Mouse (Mus musculus) stomach, embryonic 15.5 days (tissue): ENCODE measurements at regions not wholly inside any gene's neighbourhood (a gene's known extent, or its start where the extent isn't known, plus 50 kb on each side); places are given as distances from the start of the nearest gene placed in this dataset.

Source experiments
- ATAC-seq: fragments of 200-750 bp; cut with Nextera tagmentation; 2 replicates; pipeline ENCODE4 v1.8.0; 2017; ENCODE audit warnings: low read depth, moderate number of reproducible peaks, moderate TSS enrichment; ENCODE audit not compliant: insufficient read depth, low FRiP score
- H3K27ac ChIP-seq: fragments of 300-500 bp; sonication (generic); 2 replicates; pipeline ENCODE4 v1.5.1; 2015; ENCODE audit warnings: mild to moderate bottlenecking, inconsistent platforms
- H3K27me3 ChIP-seq: fragments of 300-500 bp; sonication (generic); replicated peaks from 2 replicates; pipeline ENCODE4 v1.6.1; 2015; ENCODE audit warnings: inconsistent platforms
- H3K36me3 ChIP-seq: fragments of 300-500 bp; sonication (generic); 2 replicates; pipeline ENCODE4 v1.6.1; 2015; ENCODE audit warnings: inconsistent platforms
- H3K4me1 ChIP-seq: fragments of 300-500 bp; sonication (generic); 2 replicates; pipeline ENCODE4 v1.6.1; 2015; ENCODE audit warnings: inconsistent platforms
- H3K4me2 ChIP-seq: fragments of 300-500 bp; sonication (generic); 2 replicates; pipeline ENCODE4 v1.6.1; 2015; ENCODE audit warnings: mild to moderate bottlenecking, inconsistent platforms
- H3K4me3 ChIP-seq: fragments of 300-500 bp; sonication (generic); replicated peaks from 2 replicates; pipeline ENCODE4 v1.5.1; 2015; ENCODE audit warnings: inconsistent platforms
- H3K9ac ChIP-seq: fragments of 300-500 bp; sonication (generic); 2 replicates; pipeline ENCODE4 v1.6.1; 2015; ENCODE audit warnings: inconsistent platforms
- H3K9me3 ChIP-seq: fragments of 300-500 bp; sonication (generic); 2 replicates; pipeline ENCODE4 v1.6.1; 2016; ENCODE audit warnings: inconsistent platforms
- WGBS: fragments of 180-500 bp; shearing (Covaris S2); methylation state at CpG from one replicate; pipeline ENCODE4 v1.1.7; 2015; 5-methylcytosine and 5-hydroxymethylcytosine counted together

- no peaks in the 10 kb centered on the region for H3K36me3 ChIP-seq
- 59% methylated on average over 5 of the region's 5 CpGs for WGBS
- no peak for ATAC-seq
- no peak overlapping the region for H3K4me3 ChIP-seq
- H3K27me3 ChIP-seq = no peaks in the 10 kb centered on the region
- no peak overlapping the region for H3K9ac ChIP-seq
- H3K4me1 ChIP-seq = no peaks in the 10 kb centered on the region
- H3K27ac ChIP-seq = no peak overlapping the region
- no peaks in the 10 kb centered on the region for H3K9me3 ChIP-seq
- no peak overlapping the region for H3K4me2 ChIP-seq
These were observed 122.3 kb upstream of the Tle3 start for GRCm38 (mm10) chr9:61249691-61250425.

- Histone ChIP-seq H3K4me2 (no peak overlapping the region), H3K27me3 (no peaks in the 10 kb centered on the region), H3K4me1 (no peaks in the 10 kb centered on the region), H3K36me3 (no peaks in the 10 kb centered on the region), H3K27ac (no peak overlapping the region), H3K9me3 (no peaks in the 10 kb centered on the region), H3K4me3 (no peak overlapping the region), H3K9ac (no peak overlapping the region)
- WGBS = 40% methylated on average over 6 of the region's 6 CpGs
- ATAC-seq = no peak
These were observed 120.6 kb upstream of the Tle3 start for GRCm38 (mm10) chr9:61251606-61252005.

DNA sequence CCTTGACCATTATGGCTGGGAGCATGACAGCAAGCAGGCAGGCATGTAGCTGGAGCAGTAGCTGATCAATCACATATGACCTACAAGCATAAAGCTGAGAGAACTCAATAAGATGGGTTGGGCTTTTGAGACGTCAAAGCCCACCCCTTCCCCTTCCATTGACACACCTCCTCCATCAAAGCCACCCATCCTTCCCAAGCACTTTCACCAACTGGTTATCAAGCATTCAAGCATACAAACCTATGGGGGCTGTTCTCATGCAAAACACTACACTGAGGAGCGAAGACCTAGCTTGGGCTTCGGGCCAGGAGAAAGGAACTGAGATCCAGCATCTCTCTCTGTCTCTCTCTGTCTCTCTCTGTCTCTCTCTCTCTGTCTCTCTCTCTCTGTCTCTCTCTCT, 118.4 kb upstream of the Tle3 start:
- ATAC-seq = no peak
- 71% methylated on average over 3 of the region's 3 CpGs for WGBS
- H3K9ac ChIP-seq = no peak overlapping the region
- H3K4me2 ChIP-seq = no peak overlapping the region
- no peaks in the 10 kb centered on the region for H3K27me3 ChIP-seq
- no peak overlapping the region for H3K4me3 ChIP-seq
- H3K4me1 ChIP-seq = no peaks in the 10 kb centered on the region
- H3K9me3 ChIP-seq = no peaks in the 10 kb centered on the region
- H3K27ac ChIP-seq = no peak overlapping the region
- H3K36me3 ChIP-seq = no peaks in the 10 kb centered on the region

GRCm38 (mm10) chr9:61257488-61257887, 114.7 kb upstream of the Tle3 start:
- H3K36me3 ChIP-seq = no peaks in the 10 kb centered on the region
- WGBS = 49% methylated on average over 4 of the region's 4 CpGs
- H3K9ac ChIP-seq = no peak overlapping the region
- H3K4me1 ChIP-seq = peaks cover 25% of the 10 kb centered on the region
- H3K4me3 ChIP-seq = no peak overlapping the region
- H3K27ac ChIP-seq = no peak overlapping the region
- no peak for ATAC-seq
- no peak overlapping the region for H3K4me2 ChIP-seq
- H3K27me3 ChIP-seq = no peaks in the 10 kb centered on the region
- H3K9me3 ChIP-seq = no peaks in the 10 kb centered on the region

DNA sequence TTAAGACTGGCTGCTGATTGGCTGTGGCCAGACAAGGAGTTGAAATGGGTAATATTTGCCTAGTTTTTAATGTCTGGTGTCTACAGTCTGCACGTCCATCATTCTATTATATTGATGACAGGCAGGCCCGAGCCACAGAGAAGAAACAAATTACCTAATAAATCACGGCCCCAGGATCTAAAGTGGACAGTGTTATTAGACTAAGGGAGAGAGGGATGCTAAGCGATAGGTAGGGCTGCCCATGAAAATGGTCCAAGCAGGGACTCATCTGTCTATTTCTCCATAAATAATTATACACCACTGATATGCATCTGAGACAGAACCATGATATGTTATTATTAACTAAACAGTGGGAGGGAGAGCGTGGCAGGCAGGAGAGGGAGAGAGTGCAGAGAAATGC, 114.1 kb upstream of the Tle3 start:
- no peak overlapping the region for H3K4me3 ChIP-seq
- no peaks in the 10 kb centered on the region for H3K27me3 ChIP-seq
- WGBS = 48% methylated on average over 5 of the region's 5 CpGs
- no peak for ATAC-seq
- H3K27ac ChIP-seq = no peak overlapping the region
- H3K4me2 ChIP-seq = no peak overlapping the region
- H3K36me3 ChIP-seq = no peaks in the 10 kb centered on the region
- no peaks in the 10 kb centered on the region for H3K9me3 ChIP-seq
- peaks cover 25% of the 10 kb centered on the region for H3K4me1 ChIP-seq
- no peak overlapping the region for H3K9ac ChIP-seq

DNA sequence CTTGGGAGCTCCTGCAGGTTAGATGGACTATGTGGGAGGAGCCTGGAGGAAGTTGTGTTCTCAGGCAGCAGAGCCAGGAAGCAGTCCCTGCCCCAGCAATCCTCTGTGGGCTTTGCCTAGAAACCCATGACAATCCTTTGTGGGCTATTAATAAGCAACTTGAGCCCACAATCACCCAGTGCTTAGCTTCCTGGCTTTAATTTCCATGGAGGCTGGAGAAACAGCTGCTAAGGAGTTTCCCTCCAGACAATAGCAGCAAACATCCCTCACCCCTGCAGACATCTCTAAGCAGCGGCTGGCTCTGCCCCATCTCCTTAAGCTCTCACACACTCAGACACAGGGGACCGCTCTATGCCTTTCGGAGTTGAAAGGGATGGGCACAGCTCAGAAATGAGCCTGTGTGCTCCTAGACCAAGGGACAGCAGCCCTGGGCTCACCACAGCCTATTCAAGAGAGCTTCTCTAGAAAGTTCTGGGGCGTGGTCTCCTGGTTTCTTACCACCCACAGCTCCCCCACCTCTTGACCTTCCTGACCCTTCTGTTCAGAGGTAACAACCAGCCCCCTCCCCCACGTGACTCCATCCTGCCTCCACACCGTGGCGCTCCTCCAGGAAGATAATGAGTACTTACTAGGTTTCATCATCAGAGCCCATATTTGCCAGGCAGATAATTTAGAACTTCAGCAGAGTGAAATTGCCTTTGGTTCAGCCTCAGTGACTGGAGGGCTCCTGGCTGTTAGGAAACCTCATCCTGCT, 112.6 kb upstream of the Tle3 start:
- no peak overlapping the region for H3K4me2 ChIP-seq
- 18% methylated on average over 7 of the region's 7 CpGs for WGBS
- H3K4me1 ChIP-seq = peaks cover 25% of the 10 kb centered on the region
- no peak overlapping the region for H3K4me3 ChIP-seq
- peak; percentile 27; the same call in 1 of the 2 replicates for ATAC-seq
- no peaks in the 10 kb centered on the region for H3K36me3 ChIP-seq
- H3K27ac ChIP-seq = no peak overlapping the region
- no peaks in the 10 kb centered on the region for H3K9me3 ChIP-seq
- H3K27me3 ChIP-seq = no peaks in the 10 kb centered on the region
- no peak overlapping the region for H3K9ac ChIP-seq

- H3K27ac ChIP-seq = no peak overlapping the region
- no peak overlapping the region for H3K4me2 ChIP-seq
- no peak overlapping the region for H3K9ac ChIP-seq
- no peaks in the 10 kb centered on the region for H3K27me3 ChIP-seq
- no peaks in the 10 kb centered on the region for H3K9me3 ChIP-seq
- ATAC-seq = peak; percentile 40; the same call in 1 of the 2 replicates
- WGBS = 38% methylated on average over 6 of the region's 6 CpGs
- peaks cover 25% of the 10 kb centered on the region for H3K4me1 ChIP-seq
- no peaks in the 10 kb centered on the region for H3K36me3 ChIP-seq
- no peak overlapping the region for H3K4me3 ChIP-seq
These were observed 110.9 kb upstream of the Tle3 start for GRCm38 (mm10) chr9:61261263-61261662.

GRCm38 (mm10) chr9:61261739-61262333, 110.3 kb upstream of the Tle3 start:
- Histone ChIP-seq H3K4me1 (peaks cover 25% of the 10 kb centered on the region), H3K4me3 (no peak overlapping the region), H3K4me2 (no peak overlapping the region), H3K27ac (no peak overlapping the region), H3K9ac (no peak overlapping the region), H3K27me3 (no peaks in the 10 kb centered on the region), H3K9me3 (no peaks in the 10 kb centered on the region), H3K36me3 (no peaks in the 10 kb centered on the region)
- WGBS = 22% methylated on average over 12 of the region's 12 CpGs
- ATAC-seq = no peak

DNA sequence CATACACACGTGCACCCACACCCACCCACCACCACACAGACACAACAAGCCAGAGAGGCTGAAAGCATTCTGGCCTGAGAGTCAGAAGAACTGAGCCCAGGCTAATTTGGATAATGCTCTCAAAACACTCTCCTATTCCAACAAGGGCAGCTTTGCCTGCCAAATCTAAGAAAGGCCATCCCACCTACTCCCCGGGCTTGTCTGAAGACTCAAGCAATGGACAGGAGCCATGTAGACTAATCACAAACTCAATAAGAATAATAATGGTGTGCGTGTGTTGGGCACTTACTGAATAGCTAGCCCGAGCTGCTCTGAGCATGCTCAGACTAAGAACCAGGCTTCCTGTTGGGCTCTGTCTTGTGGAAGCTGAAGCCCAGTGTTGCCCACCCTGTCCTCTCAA, 108.8 kb upstream of the Tle3 start:
- H3K27me3 ChIP-seq = no peaks in the 10 kb centered on the region
- H3K4me2 ChIP-seq = no peak overlapping the region
- no peaks in the 10 kb centered on the region for H3K9me3 ChIP-seq
- no peaks in the 10 kb centered on the region for H3K36me3 ChIP-seq
- ATAC-seq = no peak
- no peak overlapping the region for H3K4me3 ChIP-seq
- no peak overlapping the region for H3K27ac ChIP-seq
- WGBS = 73% methylated on average over 4 of the region's 4 CpGs
- H3K4me1 ChIP-seq = peaks cover 25% of the 10 kb centered on the region
- H3K9ac ChIP-seq = no peak overlapping the region

DNA sequence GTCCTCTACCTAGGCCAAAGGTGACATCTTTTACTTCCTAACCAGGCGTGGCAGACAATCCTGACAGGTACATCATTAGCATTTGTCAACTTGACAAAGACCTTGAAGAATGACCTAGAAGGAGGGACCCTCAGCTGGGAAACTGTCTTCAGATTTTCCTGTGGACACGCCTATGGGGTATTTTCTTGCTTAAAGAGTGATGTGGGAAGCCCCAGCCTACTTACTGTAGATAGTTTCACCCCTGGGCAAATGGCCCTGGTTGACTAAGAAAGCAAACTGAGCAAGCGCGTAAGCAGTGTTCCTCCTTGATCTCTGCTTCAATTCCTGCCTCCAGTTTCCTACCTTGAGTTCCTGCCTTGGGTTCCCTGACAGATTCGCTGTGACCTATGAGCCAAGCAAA, 106.7 kb upstream of the Tle3 start:
- Histone ChIP-seq H3K4me1 (peaks cover 13% of the 10 kb centered on the region), H3K9me3 (no peaks in the 10 kb centered on the region), H3K9ac (no peak overlapping the region), H3K4me3 (no peak overlapping the region), H3K27ac (no peak overlapping the region), H3K4me2 (no peak overlapping the region), H3K36me3 (no peaks in the 10 kb centered on the region), H3K27me3 (no peaks in the 10 kb centered on the region)
- 83% methylated on average over 5 of the region's 5 CpGs for WGBS
- ATAC-seq = no peak

- Histone ChIP-seq H3K4me1 (peaks cover 7% of the 10 kb centered on the region), H3K9ac (no peak overlapping the region), H3K27me3 (no peaks in the 10 kb centered on the region), H3K9me3 (no peaks in the 10 kb centered on the region), H3K27ac (no peak overlapping the region), H3K36me3 (no peaks in the 10 kb centered on the region), H3K4me3 (no peak overlapping the region), H3K4me2 (no peak overlapping the region)
- 78% methylated on average over 6 of the region's 6 CpGs for WGBS
- ATAC-seq = no peak
These were observed 105.2 kb upstream of the Tle3 start for GRCm38 (mm10) chr9:61266992-61267391.

GRCm38 (mm10) chr9:61267541-61267940, 104.6 kb upstream of the Tle3 start:
- Histone ChIP-seq H3K4me3 (no peak overlapping the region), H3K27me3 (no peaks in the 10 kb centered on the region), H3K4me1 (0 out of 2 replicates have a peak, but pooled peaks cover 2% of the 10 kb centered on the region), H3K4me2 (no peak overlapping the region), H3K9me3 (no peaks in the 10 kb centered on the region), H3K36me3 (no peaks in the 10 kb centered on the region), H3K27ac (no peak overlapping the region), H3K9ac (no peak overlapping the region)
- 67% methylated on average over 4 of the region's 4 CpGs for whole genome bisulfite sequencing
- no peak for ATAC-seq
